Mouse (Mus musculus) layer of hippocampus, adult 9-10 months (tissue): Measurements from ENCODE around the gene Slc1a2.

Experiments
- DNase-seq: peaks from one replicate; pipeline ENCODE4 v3.0.0; 2022; ENCODE audit warnings: low spot score

Gene Slc1a2

GRCm38 (mm10) chr2:102658163-102658660 is at the start of gene Slc1a2:
TSS of gene Slc1a2 (plus strand) at chr2:102658659.
- DNase-seq, result no peak

- DNase-seq, result no peak
Measured at GRCm38 (mm10) chr2:102610485-102610884, 48.0 kb upstream of the Slc1a2 start.

- no peak for DNase-seq
Measured at GRCm38 (mm10) chr2:102616637-102617036, 41.8 kb upstream of the Slc1a2 start.

GRCm38 (mm10) chr2:102620744-102621429 is 37.6 kb upstream of the Slc1a2 start:
- no peak for DNase-seq

GRCm38 (mm10) chr2:102622176-102622575 is 36.3 kb upstream of the Slc1a2 start:
- DNase-seq, result no peak

GRCm38 (mm10) chr2:102622943-102623342 is 35.5 kb upstream of the Slc1a2 start:
- no peak for DNase-seq

- DNase-seq, result no peak
Measured at GRCm38 (mm10) chr2:102624538-102624937, 33.9 kb upstream of the Slc1a2 start.

GRCm38 (mm10) chr2:102632361-102632760 is 26.1 kb upstream of the Slc1a2 start:
- DNase-seq, result no peak

- no peak for DNase-seq
Measured at GRCm38 (mm10) chr2:102634010-102634409, 24.4 kb upstream of the Slc1a2 start.

GRCm38 (mm10) chr2:102635523-102636060 is 22.9 kb upstream of the Slc1a2 start:
- no peak for DNase-seq

GRCm38 (mm10) chr2:102636116-102636600 is 22.3 kb upstream of the Slc1a2 start:
- no peak for DNase-seq

GRCm38 (mm10) chr2:102638140-102638539 is 20.3 kb upstream of the Slc1a2 start:
- no peak for DNase-seq

- no peak for DNase-seq
Measured at GRCm38 (mm10) chr2:102638690-102639089, 19.8 kb upstream of the Slc1a2 start.

- DNase-seq, result no peak
Measured at GRCm38 (mm10) chr2:102648845-102649500, 9.5 kb upstream of the Slc1a2 start.

- no peak for DNase-seq
Measured at GRCm38 (mm10) chr2:102650322-102650721, 8.1 kb upstream of the Slc1a2 start.

GRCm38 (mm10) chr2:102655966-102656725 is 2.3 kb upstream of the Slc1a2 start:
- no peak for DNase-seq

- no peak for DNase-seq
Measured at GRCm38 (mm10) chr2:102657726-102658125, 733 bp upstream of the Slc1a2 start.

- DNase-seq, result no peak
Measured at GRCm38 (mm10) chr2:102658661-102659520, 432 bp downstream of the Slc1a2 start.

- no peak for DNase-seq
Measured at GRCm38 (mm10) chr2:102659521-102659830, 1.0 kb downstream of the Slc1a2 start.

GRCm38 (mm10) chr2:102661052-102661451 is 2.6 kb downstream of the Slc1a2 start:
- no peak for DNase-seq

GRCm38 (mm10) chr2:102662911-102663310 is 4.5 kb downstream of the Slc1a2 start:
- no peak for DNase-seq

GRCm38 (mm10) chr2:102663339-102663738 is 4.9 kb downstream of the Slc1a2 start:
- DNase-seq, result no peak
